Mouse (Mus musculus) liver, postnatal 0 days (tissue): Measurements from ENCODE around the gene Arf4.
"Not testable (repeated sequence)": the region's sequence is repeated elsewhere in the genome, so short reads cannot be mapped to it uniquely, and the experiment has no call there.

Experiments
- CTCF ChIP-seq: sonication (generic); IDR thresholded peaks from 2 replicates; pipeline ENCODE4 v1.5.1; 2016; ENCODE audit warnings: antibody characterized with exemption, low read depth
- EP300 ChIP-seq: IDR thresholded peaks from 2 replicates; pipeline ENCODE4 v1.6.1; 2016; ENCODE audit warnings: antibody characterized with exemption, low read depth, mild to moderate bottlenecking

GRCm38 (mm10) chr14:26671870-26672615 lies 34.2 kb downstream of the Arf4 start:
- TF ChIP-seq CTCF, EP300: not testable (repeated sequence)
